Mouse (Mus musculus) E14TG2a.4 (cell line): ENCODE data around the gene Hist1h2bh.

Experiments
- CTCF ChIP-seq: conservative IDR thresholded peaks from 2 replicates; pipeline ENCODE4 v1.5.1; 2014; ENCODE audit warnings: low read length
- POU5F1 ChIP-seq: IDR thresholded peaks from 2 replicates; pipeline ENCODE4 v1.6.1; 2014; ENCODE audit warnings: low read length, borderline replicate concordance

- TF ChIP-seq CTCF = no peak
- no peak for TF ChIP-seq POU5F1
Observed at GRCm38 (mm10) chr13:23546694-23547093, 3.5 kb upstream of the Hist1h2bh start.
